Comparison of ENCODE assay signal across 8 mouse cellular contexts in the genomic region with DNA sequence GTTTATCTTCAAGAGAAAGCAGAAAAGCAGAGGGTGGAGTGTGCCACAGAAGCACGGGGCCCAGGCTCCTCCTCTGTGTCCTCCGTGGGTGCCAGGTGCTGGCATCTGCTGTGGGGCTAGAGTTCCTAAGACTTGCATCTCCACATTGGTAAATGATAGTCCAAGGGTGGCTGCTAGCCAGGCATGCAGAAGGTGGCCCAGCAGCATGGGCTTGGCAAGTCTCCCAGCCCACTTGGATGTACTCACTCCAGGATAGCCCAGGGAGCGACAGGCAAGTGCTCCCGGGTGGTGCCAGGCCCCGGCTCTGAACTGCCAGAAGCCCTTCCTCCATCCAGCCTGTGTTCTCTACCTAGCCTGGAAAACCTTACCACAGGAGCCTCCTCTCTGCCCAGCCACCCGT.
DNase-seq lines count a peak whose midpoint lies in the region; ATAC-seq lines count a peak whose summit lies in the region.

No protein-coding gene starts in this region.

- peaks cover 2% of the 10 kb centered on the region for H3K4me1 ChIP-seq in forebrain, embryonic 14.5 days (ENCODE audit: control insufficient read depth, insufficient read depth, low read length)
- peaks cover 11% of the 10 kb centered on the region for H3K4me1 ChIP-seq in forebrain, embryonic 12.5 days
- peaks cover 15 to 20% of the 10 kb centered on the region in 2 experiments for H3K4me1 ChIP-seq in heart, embryonic 14.5 days (ENCODE audit: control insufficient read depth in 2 of 2, insufficient read depth in 2 of 2, low read length in 2 of 2)

- no peak for ATAC-seq in forebrain, embryonic 14.5 days
- no peak for ATAC-seq in forebrain, embryonic 12.5 days (ENCODE audit: low FRiP score)
- peak; percentile 54; the same call in 1 of the 2 replicates for ATAC-seq in heart, embryonic 14.5 days (ENCODE audit: insufficient number of reproducible peaks, insufficient read depth, low FRiP score, low read depth)
- no peak for ATAC-seq in megakaryocyte-erythroid progenitor cell, adult 5-6 weeks (replicated peaks; ENCODE audit: low FRiP score, low TSS enrichment, poor library complexity, severe bottlenecking)

- no peaks in the 10 kb centered on the region for H3K9me3 ChIP-seq in forebrain, embryonic 14.5 days (replicated peaks; ENCODE audit: control insufficient read depth, low read length)
- no peaks in the 10 kb centered on the region for H3K9me3 ChIP-seq in forebrain, embryonic 12.5 days
- no peaks in the 10 kb centered on the region for H3K9me3 ChIP-seq in heart, embryonic 14.5 days (ENCODE audit: control insufficient read depth, low read length)

- H3K4me2 ChIP-seq in forebrain, embryonic 14.5 days (ENCODE audit: low read length): no peak overlapping the region
- no peak overlapping the region for H3K4me2 ChIP-seq in forebrain, embryonic 12.5 days
- no peak overlapping the region for H3K4me2 ChIP-seq in heart, embryonic 14.5 days (ENCODE audit: low read length)

- peak overlapping the region; percentile 41; the same call in 1 of the 2 replicates for H3K27ac ChIP-seq in forebrain, embryonic 14.5 days (ENCODE audit: low read depth, low read length)
- H3K27ac ChIP-seq in forebrain, embryonic 12.5 days: no peak overlapping the region
- peak overlapping the region in 1 of 2 experiments; percentile 33; a peak in 1 of 4 replicates for H3K27ac ChIP-seq in heart, embryonic 14.5 days (replicated peaks in 1 of 2; ENCODE audit: control insufficient read depth in 1 of 2, insufficient read depth in 1 of 2, low read depth in 2 of 2, low read length in 2 of 2)

- 54% methylated on average over 6 of the region's 6 CpGs for WGBS in forebrain, embryonic 14.5 days
- 88% methylated on average over 6 of the region's 6 CpGs for WGBS in forebrain, embryonic 12.5 days
- 49% methylated on average over 6 of the region's 6 CpGs for WGBS in heart, embryonic 14.5 days

- H3K9ac ChIP-seq in forebrain, embryonic 14.5 days (ENCODE audit: low read length): no peak overlapping the region
- H3K9ac ChIP-seq in forebrain, embryonic 12.5 days: no peak overlapping the region
- no peak overlapping the region for H3K9ac ChIP-seq in heart, embryonic 14.5 days (ENCODE audit: low read length)

- H3K4me3 ChIP-seq in forebrain, embryonic 14.5 days (ENCODE audit: low read depth, low read length): no peak overlapping the region
- H3K4me3 ChIP-seq in forebrain, embryonic 12.5 days (replicated peaks): no peak overlapping the region
- H3K4me3 ChIP-seq in heart, embryonic 14.5 days (ENCODE audit: control insufficient read depth in 1 of 2, insufficient read depth in 1 of 2, low read depth in 1 of 2, low read length in 2 of 2): no peak overlapping the region

- no peaks in the 10 kb centered on the region for H3K27me3 ChIP-seq in forebrain, embryonic 14.5 days (replicated peaks; ENCODE audit: control insufficient read depth, insufficient read depth, low read length)
- H3K27me3 ChIP-seq in forebrain, embryonic 12.5 days: no peaks in the 10 kb centered on the region
- H3K27me3 ChIP-seq in heart, embryonic 14.5 days (ENCODE audit: control insufficient read depth, insufficient read depth, low read length): no peaks in the 10 kb centered on the region

- no peaks in the 10 kb centered on the region for H3K36me3 ChIP-seq in forebrain, embryonic 14.5 days (ENCODE audit: control insufficient read depth, insufficient read depth, low read length)
- H3K36me3 ChIP-seq in forebrain, embryonic 12.5 days (replicated peaks): peaks cover 10% of the 10 kb centered on the region; the same call in 1 of the 2 replicates
- peaks cover 18% of the 10 kb centered on the region for H3K36me3 ChIP-seq in heart, embryonic 14.5 days (ENCODE audit: control insufficient read depth, insufficient read depth, low read length)

- DNase-seq in forebrain, embryonic 14.5 days (ENCODE audit: low spot score): peak; percentile 69
- DNase-seq in right cerebral cortex, postnatal 14 days: peak; percentile 39
- DNase-seq in right cerebral cortex, postnatal 25 days: no peak
- peak; percentile 63 for DNase-seq in lung, postnatal 14 days
- no peak for DNase-seq in frontal cortex, postnatal 36 days (ENCODE audit: low spot score in 2 of 2)

Comparison
In these comparisons a context has a peak if more than half of its experiments do, and no peak if none do; other contexts are left out.
1. DNase-seq: peak in forebrain, embryonic 14.5 days (single experiment), right cerebral cortex, postnatal 14 days (single experiment) and lung, postnatal 14 days (single experiment); none in right cerebral cortex, postnatal 25 days (single experiment) and frontal cortex, postnatal 36 days (0 of 2).